Mouse (Mus musculus) forebrain, embryonic 11.5 days (tissue): ENCODE results near the gene Tbxa2r. TPM values are rescaled to one million over a fixed set of nuclear protein-coding genes. Genes with fewer than 3 reads are reported as not detected.
A peak's percentile ranks its signal among the peaks of the same experiment; 100 is the strongest.

ENCODE experiments used
- ATAC-seq: fragments of 200-750 bp; cut with Nextera tagmentation; replicated peaks from 2 replicates; pipeline ENCODE4 v1.8.0; 2017; ENCODE audit warnings: moderate TSS enrichment; ENCODE audit not compliant: low FRiP score
- DNase-seq: peaks from one replicate; pipeline ENCODE4 v3.0.0-alpha.2; 2017; ENCODE audit warnings: low spot score
- H3K27ac ChIP-seq: fragments of 300-500 bp; sonication (generic); 2 replicates; pipeline ENCODE4 v1.5.1; 2014; ENCODE audit warnings: low read depth, low read length
- H3K27me3 ChIP-seq: fragments of 300-500 bp; sonication (generic); 2 replicates; pipeline ENCODE4 v1.6.1; 2014; ENCODE audit warnings: mild to moderate bottlenecking, low read length, mixed read lengths; ENCODE audit not compliant: control insufficient read depth, insufficient read depth
- H3K36me3 ChIP-seq: fragments of 300-500 bp; sonication (generic); 2 replicates; pipeline ENCODE4 v1.6.1; 2014; ENCODE audit warnings: mild to moderate bottlenecking, low read length, moderate library complexity, mixed read lengths; ENCODE audit not compliant: control insufficient read depth, insufficient read depth
- H3K4me1 ChIP-seq: fragments of 300-500 bp; sonication (generic); replicated peaks from 2 replicates; pipeline ENCODE4 v1.6.1; 2014; ENCODE audit warnings: low read length, mixed read lengths; ENCODE audit not compliant: control insufficient read depth, insufficient read depth
- H3K4me2 ChIP-seq: fragments of 300-500 bp; sonication (generic); 2 replicates; pipeline ENCODE4 v1.6.1; 2014; ENCODE audit warnings: low read depth, mild to moderate bottlenecking, low read length, moderate library complexity, mixed read lengths; ENCODE audit not compliant: severe bottlenecking
- H3K4me3 ChIP-seq: fragments of 300-500 bp; sonication (generic); 2 replicates; pipeline ENCODE4 v1.5.1; 2014; ENCODE audit warnings: low read depth, low read length
- H3K9ac ChIP-seq: fragments of 300-500 bp; sonication (generic); 2 replicates; pipeline ENCODE4 v1.6.1; 2014; ENCODE audit warnings: low read length
- H3K9me3 ChIP-seq: fragments of 300-500 bp; sonication (generic); 2 replicates; pipeline ENCODE4 v1.6.1; 2016; ENCODE audit warnings: low read length, mixed read lengths; ENCODE audit not compliant: control insufficient read depth
- WGBS: fragments of 180-500 bp; shearing (Covaris S2); extraction: QIAGEN DNeasy Blood & Tissue Kit; methylation state at CpG from one replicate; pipeline ENCODE4 v1.1.7; 2014; 5-methylcytosine and 5-hydroxymethylcytosine counted together
- polyA plus RNA-seq: library from polyadenylated mRNA; unstranded; fragments of >200 nt; fragmentation: Nextera tagmentation; extraction: Ambion mirVana; gene quantifications from 2 replicates; pipeline ENCODE4 v1.2.1, GENCODE M21; 2014

Tbxa2r gene
- polyA plus RNA-seq, 1 experiment from 2014 or later = 2.6 TPM

DNA sequence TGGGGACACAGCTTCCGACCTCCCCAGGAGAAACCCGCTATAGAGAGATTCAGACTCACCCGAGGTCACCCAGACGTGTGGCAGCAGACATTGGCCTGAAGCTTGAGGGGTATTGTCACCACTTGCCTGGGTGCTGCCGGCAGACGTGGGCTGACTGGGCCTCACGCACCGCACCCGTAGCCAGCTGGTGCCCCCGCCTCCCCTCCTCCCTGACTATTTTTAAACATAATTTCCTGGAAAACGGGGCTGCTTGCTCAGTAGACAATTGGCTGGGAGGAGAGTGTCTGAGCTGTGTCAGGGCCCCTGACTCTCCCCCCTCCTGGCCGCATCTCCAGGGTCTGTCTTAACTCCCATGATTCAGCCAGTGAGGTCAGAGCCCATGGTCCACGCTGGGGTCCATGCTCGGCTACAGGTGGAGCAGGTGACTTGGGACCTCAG is 25.7 kb upstream of the Tbxa2r start:
- Histone ChIP-seq H3K4me2 (no peak overlapping the region), H3K9ac (no peak overlapping the region), H3K9me3 (no peaks in the 10 kb centered on the region), H3K27me3 (no peaks in the 10 kb centered on the region), H3K4me1 (no peaks in the 10 kb centered on the region; the same call in 1 of the 2 replicates), H3K36me3 (peaks cover 8% of the 10 kb centered on the region; the same call in 1 of the 2 replicates), H3K27ac (no peak overlapping the region), H3K4me3 (no peak overlapping the region)
- DNase-seq = no peak
- WGBS = 82% methylated on average over 14 of the region's 14 CpGs
- no peak for ATAC-seq

DNA sequence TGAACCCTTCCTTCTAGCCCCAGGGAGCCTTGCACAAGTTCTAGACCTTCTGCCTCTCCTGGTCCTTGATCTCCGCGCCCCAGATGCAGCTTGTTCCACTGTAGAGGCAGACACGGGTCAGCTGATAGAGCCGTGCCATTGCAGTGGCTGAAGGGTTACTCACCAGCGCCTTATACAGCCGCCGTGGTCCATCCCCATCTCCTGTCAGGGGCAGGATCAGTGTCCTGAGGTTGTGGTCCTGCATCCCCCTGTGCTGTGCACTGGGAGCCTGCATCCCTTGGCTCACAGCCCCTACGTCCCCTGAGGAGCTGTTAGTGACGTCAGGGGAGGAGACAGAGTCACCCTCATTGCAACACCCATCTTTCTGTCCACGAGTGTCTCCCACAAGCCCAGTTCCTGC is 25.3 kb upstream of the Tbxa2r start:
- no peak overlapping the region for H3K4me2 ChIP-seq
- no peaks in the 10 kb centered on the region for H3K27me3 ChIP-seq
- H3K9me3 ChIP-seq = no peaks in the 10 kb centered on the region
- peaks cover 13% of the 10 kb centered on the region for H3K36me3 ChIP-seq
- ATAC-seq = no peak
- H3K4me1 ChIP-seq = no peaks in the 10 kb centered on the region; the same call in 1 of the 2 replicates
- no peak for DNase-seq
- H3K9ac ChIP-seq = no peak overlapping the region
- H3K27ac ChIP-seq = no peak overlapping the region
- WGBS = 78% methylated on average over 10 of the region's 10 CpGs
- no peak overlapping the region for H3K4me3 ChIP-seq

DNA sequence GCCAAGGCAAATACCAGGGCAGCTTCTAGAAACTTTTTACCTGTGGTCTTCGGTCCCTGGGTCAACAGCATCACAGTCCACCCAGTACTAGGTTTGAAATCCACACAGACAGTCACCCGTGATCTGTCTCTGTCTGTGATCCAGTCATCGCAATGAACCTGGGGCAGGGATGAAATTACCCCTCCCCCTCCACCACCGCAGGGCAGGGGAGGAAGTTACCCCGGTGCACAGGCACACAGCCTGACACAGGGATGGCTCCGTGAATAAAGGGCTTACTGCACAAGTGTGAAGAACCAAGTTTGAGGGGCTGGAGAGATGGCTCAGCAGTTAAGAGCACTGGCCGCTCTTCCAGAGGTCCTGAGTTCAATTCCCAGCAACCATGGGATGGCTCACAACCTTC is 24.8 kb upstream of the Tbxa2r start:
- DNase-seq (no peak), ATAC-seq (no peak)
- no peak overlapping the region for H3K27ac ChIP-seq
- no peaks in the 10 kb centered on the region; the same call in 1 of the 2 replicates for H3K4me1 ChIP-seq
- H3K9me3 ChIP-seq = no peaks in the 10 kb centered on the region
- H3K36me3 ChIP-seq = peaks cover 13% of the 10 kb centered on the region
- H3K4me3 ChIP-seq = no peak overlapping the region
- no peak overlapping the region for H3K9ac ChIP-seq
- no peaks in the 10 kb centered on the region for H3K27me3 ChIP-seq
- no peak overlapping the region for H3K4me2 ChIP-seq
- WGBS = 83% methylated on average over 7 of the region's 7 CpGs

DNA sequence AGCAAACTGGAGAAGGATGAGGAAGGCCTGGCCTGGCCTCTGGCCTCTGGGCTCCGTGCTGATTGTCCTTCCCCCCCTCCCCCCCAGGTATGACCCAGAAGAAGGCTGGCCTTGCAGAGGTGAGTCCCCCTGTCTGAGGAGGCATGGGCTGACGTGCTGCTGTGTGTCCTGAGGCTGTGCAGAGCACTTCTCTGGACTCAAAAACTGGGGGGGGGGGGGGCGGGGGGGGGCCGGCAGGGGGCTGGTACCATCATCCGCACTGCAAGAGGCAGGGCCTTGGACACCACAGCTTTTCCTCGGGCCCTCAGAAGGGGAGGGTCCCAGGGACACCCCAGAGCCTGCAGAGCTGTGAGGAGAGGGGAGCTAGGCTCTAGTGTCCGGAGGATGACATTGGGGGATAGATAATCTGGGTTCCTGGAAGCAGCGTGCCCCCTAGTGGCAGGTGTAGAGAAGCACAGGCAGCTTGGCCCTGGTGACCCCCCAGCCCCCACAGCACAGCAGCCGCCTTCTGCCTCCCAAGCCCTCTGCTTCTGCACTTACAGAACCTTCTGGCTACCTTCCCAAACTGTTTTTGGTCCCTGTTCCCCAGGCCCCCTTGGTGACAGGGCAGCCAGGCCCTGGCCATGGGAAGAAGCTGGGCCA is 23.8 kb upstream of the Tbxa2r start:
- Histone ChIP-seq H3K36me3 (peaks cover 17% of the 10 kb centered on the region), H3K4me2 (no peak overlapping the region), H3K9ac (no peak overlapping the region; the same call in 1 of the 2 replicates), H3K4me3 (no peak overlapping the region), H3K27me3 (no peaks in the 10 kb centered on the region), H3K4me1 (no peaks in the 10 kb centered on the region; the same call in 1 of the 2 replicates), H3K9me3 (no peaks in the 10 kb centered on the region), H3K27ac (no peak overlapping the region)
- 31% methylated on average over 6 of the region's 9 CpGs for WGBS
- ATAC-seq (peak; percentile 61; the same call in 1 of the 2 replicates), DNase-seq (peak; percentile 77)

DNA sequence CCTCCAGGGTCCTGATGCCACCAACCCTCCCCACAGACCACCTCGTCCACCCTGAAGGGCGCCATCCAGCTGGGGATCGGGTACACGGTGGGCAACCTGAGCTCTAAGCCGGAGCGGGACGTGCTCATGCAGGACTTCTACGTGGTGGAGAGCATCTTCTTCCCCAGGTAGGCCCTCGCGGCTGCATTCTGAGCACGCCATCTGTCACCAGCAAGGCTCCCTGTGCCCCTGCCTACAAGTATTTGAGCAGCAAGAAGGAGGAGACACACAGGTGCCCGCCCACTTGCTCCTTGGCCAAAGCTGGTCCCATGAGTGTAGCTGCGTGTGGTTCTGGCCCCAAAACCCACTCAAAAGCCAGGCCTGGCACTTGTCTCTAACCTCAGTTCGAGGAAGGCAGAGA is 22.9 kb upstream of the Tbxa2r start:
- ATAC-seq = no peak
- peaks cover 17% of the 10 kb centered on the region for H3K36me3 ChIP-seq

DNA sequence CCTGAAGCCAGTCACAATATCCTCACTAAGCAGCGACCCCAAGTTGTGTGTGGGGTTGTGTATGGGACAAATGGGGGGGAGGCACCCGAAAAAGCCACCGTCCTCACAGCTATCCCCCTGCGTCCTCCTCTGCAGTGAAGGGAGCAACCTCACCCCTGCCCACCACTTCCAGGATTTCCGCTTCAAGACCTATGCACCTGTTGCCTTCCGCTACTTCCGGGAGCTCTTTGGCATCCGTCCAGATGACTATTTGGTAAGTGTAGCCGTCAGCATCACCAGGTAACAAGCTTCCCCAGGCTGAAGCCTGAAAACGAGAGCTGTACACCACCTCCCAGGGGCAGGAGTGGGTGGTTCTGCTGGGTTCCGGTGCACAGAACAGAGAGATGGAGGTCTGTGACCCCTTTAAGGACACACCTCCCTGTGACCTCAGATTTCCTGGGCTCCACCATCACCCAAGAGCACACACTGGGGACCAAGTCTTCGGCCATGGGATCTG is 22.3 kb upstream of the Tbxa2r start:
- H3K27ac ChIP-seq = no peak overlapping the region
- no peak overlapping the region for H3K4me3 ChIP-seq
- H3K9me3 ChIP-seq = no peaks in the 10 kb centered on the region
- no peak overlapping the region for H3K9ac ChIP-seq
- H3K4me1 ChIP-seq = no peaks in the 10 kb centered on the region; the same call in 1 of the 2 replicates
- 96% methylated on average over 12 of the region's 12 CpGs for WGBS
- DNase-seq (no peak), ATAC-seq (no peak)
- H3K27me3 ChIP-seq = no peaks in the 10 kb centered on the region
- H3K36me3 ChIP-seq = peaks cover 17% of the 10 kb centered on the region
- H3K4me2 ChIP-seq = no peak overlapping the region

More for the DNA sequence above, 22.9 kb upstream of the Tbxa2r start:
- Histone ChIP-seq H3K4me3 (no peak overlapping the region), H3K9ac (no peak overlapping the region), H3K9me3 (no peaks in the 10 kb centered on the region), H3K4me1 (no peaks in the 10 kb centered on the region; the same call in 1 of the 2 replicates), H3K27ac (no peak overlapping the region), H3K27me3 (no peaks in the 10 kb centered on the region), H3K4me2 (no peak overlapping the region)
- WGBS = 96% methylated on average over 14 of the region's 14 CpGs
- DNase-seq = no peak

DNA sequence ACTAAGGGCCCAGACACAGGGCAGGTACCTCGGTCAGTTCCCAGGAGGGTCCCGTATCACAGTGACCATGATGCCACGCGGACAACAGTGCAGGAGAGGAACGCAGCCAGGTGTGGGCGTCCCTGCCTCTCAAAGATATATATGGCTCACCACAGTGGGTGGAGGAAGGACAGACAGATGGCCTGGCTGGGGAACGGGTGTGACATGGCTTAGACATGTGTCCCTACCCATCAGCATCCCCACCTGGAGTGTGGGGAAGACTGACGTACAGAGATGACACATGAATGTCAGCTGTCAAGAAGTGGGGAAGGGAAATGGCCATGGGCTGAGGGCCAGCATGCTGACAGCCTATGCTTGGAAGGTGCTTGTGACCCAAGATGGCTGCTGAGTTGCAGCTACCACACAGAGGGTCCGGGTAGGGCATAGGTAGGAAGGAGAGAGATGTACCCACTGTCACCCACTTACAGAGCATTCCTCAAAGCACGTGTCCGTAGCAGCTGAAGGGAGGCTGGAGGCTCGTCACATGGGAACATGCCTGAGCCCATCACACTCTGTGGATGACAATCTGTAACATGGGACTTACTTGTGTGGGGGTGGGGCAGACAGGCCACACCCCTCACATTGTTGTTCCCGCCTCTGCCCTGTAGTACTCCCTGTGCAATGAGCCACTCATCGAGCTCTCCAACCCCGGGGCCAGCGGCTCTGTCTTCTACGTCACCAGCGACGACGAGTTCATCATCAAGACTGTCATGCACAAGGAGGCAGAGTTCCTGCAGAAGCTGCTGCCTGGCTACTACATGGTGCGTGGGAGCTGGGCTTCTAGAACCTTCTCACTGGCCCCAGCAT is 21.5 kb upstream of the Tbxa2r start:
- Histone ChIP-seq H3K27ac (no peak overlapping the region), H3K4me3 (no peak overlapping the region), H3K9ac (no peak overlapping the region), H3K4me2 (no peak overlapping the region), H3K27me3 (no peaks in the 10 kb centered on the region), H3K9me3 (no peaks in the 10 kb centered on the region), H3K36me3 (peaks cover 17% of the 10 kb centered on the region), H3K4me1 (no peaks in the 10 kb centered on the region; the same call in 1 of the 2 replicates)
- 94% methylated on average over 21 of the region's 21 CpGs for WGBS
- no peak for DNase-seq
- no peak for ATAC-seq

DNA sequence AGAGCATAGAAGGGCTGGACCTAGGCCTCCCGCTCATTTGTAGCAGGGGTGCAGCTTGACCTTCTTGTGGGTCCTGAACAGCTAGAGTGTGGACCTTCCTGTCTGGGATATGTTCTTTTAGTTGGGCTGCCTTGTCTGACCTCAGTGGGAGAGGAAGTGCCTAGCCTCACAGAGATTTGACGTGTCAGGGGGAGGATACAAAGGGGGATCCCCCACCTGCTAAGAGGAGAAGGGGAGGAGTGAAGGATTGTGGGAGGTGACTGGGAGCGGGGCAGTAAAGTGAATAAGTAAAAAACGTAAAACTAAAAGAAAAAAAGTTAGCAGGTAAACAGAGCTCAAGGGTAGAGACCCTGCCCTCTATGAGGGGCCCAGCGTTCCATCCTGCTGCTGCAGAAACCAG is 19.0 kb upstream of the Tbxa2r start:
- no peak overlapping the region for H3K27ac ChIP-seq
- 94% methylated on average over 5 of the region's 5 CpGs for WGBS
- no peaks in the 10 kb centered on the region; the same call in 1 of the 2 replicates for H3K4me1 ChIP-seq
- H3K9ac ChIP-seq = no peak overlapping the region
- H3K9me3 ChIP-seq = no peaks in the 10 kb centered on the region
- peaks cover 23% of the 10 kb centered on the region for H3K36me3 ChIP-seq
- DNase-seq (no peak), ATAC-seq (no peak)
- H3K4me2 ChIP-seq = no peak overlapping the region
- no peaks in the 10 kb centered on the region for H3K27me3 ChIP-seq
- no peak overlapping the region for H3K4me3 ChIP-seq
